Mouse (Mus musculus): ENCODE measurements around the gene Adipor1.
"Not testable (repeated sequence)": the region's sequence is repeated elsewhere in the genome, so short reads cannot be mapped to it uniquely, and the experiment has no call there.

Adipor1 gene

DNA sequence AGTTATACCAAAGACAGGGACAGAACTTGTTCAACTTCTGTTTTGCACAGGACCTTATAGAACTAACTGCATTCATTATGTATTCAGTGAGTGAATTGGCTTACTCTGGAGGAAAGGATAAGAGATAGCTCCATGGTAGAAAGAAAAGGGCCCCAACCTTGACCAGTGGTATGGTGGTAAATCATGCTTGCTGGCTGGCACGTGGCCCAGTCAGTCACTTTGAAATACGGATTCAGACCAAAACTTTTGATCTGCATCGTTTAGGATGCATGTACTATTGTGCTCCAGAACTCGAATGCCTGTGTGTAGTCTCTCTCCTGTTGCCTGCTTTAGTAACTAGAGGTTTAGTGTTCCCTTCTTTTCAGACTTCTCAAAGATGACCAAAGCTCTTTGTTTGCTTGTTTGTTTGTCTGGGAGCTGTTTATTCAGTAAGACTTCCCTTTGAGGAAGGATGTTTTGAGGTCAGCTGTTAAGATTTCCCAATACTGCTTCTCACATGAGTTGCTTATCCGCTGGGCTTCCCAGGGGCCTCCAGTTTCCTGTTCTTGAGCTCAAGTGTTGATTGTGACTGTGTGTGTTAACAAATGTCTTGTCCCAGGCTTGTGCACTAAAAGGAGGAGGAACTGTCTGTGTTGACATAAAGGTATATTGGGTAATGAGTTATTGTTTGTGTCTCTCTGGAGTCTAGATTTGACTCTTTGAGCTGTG, 4.7 kb downstream of the Adipor1 start:
- DNase-seq (ENCODE audit: low spot score), result no peak

DNA sequence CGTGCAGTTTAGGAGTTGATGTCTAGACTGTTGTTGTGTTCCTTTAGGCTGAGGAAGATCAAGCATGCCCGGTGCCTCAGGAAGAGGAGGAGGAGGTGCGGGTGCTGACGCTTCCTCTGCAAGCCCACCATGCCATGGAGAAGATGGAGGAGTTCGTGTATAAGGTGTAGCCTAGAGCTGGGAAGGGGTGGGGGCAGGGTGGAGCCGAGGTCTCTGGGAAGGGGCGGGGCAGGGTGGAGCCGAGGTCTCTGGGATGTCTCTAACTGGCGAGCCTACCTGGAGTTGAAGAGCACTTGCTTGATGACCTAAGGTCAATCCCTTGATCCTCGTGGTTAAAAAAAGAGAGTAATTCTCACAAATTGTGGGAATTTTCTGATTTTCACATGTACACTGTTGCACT, 8.7 kb downstream of the Adipor1 start:
- DNase-seq (ENCODE audit: low spot score), result no peak

DNA sequence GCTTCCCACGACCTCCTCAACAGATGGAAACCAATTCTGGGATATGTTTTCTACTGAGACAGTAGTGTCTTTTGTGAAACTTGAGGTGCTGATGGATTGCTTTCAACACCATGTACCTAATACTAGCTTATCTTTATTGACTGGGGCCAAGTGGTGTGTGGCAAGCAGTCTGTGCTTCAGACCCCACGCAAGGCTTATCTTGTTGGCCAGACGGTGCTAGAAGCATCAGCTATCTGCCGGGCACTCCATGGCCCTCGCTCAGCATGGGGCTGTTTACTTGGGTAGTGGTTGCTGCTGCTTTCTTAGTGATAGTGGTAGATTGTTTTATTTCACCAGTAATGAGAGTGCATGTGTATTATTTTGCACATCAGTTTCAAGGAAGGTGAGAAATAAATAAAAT, 11.1 kb downstream of the Adipor1 start:
- DNase-seq (ENCODE audit: low spot score), result no peak

DNA sequence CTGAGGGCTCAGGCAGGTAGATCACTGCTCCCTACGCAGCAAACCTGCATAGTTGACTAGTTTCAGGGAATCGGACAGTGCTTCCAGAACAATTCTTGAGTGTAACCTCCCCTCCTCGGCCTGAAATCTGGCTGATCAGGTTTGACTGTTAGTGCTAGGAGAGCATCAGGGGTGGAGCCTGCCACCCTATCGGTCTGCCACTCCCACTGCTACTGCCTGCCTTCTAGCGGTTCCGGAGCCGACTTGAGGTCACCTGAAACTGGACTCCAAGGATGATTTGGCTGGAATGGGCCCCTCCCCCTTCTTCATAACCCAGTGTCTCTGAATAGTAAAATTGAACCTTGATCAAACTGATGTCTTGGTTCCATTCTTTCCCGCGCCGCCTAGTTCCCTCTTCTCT, 17.8 kb downstream of the Adipor1 start:
- no peak for DNase-seq (ENCODE audit: low spot score)

DNA sequence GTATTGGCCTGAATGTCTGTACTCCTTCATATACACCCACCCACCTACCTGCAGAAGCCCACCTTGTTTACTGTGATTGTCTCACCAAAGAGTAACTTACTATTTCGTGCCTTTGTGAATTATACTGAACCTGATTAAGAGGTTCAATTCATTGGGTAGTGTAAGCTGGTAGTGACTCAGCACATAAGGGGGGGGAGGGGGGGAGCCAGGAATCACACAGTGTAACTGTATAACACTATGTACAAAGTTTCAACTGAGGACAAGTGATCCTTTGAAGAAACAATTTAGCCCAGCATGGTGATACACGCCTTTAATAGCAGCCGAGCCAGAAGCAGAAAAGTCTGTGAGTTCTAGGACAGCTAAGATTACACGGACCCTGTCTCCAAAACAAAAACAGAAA, 18.3 kb downstream of the Adipor1 start:
- no peak for DNase-seq (ENCODE audit: low spot score)

DNA sequence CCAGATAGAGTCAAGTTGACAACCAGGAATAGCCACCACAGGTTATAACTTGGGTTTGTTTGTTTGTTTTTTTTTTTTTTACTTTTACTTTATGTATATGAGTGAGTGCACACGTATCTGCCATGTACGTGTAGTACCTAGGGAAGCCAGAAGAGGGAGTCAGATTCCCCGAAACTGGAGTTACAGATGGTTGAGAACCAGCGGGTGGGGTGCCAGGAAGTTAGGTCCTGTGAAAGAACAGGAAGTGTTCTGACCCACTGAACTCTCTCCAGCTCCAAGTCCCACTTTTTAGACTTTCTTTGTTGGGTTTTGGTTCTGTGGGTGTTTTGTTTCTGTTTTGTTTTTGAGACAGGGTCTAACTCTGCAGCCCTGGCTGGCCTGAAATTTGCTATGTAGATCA, 20.2 kb downstream of the Adipor1 start:
- no peak for DNase-seq (ENCODE audit: low spot score)

DNA sequence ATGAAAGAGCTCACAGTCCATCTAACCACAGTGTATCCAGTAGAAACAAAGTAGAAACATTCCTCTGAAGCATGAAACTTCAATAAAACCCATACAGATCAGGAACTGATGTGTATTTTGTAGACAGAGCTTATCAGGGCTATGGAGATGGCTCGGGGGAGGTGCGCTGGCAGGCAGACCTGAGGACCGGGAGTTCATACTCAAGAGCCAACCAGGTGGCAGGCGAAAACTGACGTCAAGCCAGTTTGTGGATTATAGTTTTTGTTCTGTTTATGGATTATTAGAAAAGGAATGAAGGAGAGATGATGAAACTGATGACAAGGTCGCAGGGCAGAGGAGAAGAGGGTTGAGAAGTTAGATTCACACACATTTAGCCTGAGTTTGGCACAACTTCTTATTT, 25.3 kb downstream of the Adipor1 start:
- no peak for DNase-seq (ENCODE audit: low spot score)

DNA sequence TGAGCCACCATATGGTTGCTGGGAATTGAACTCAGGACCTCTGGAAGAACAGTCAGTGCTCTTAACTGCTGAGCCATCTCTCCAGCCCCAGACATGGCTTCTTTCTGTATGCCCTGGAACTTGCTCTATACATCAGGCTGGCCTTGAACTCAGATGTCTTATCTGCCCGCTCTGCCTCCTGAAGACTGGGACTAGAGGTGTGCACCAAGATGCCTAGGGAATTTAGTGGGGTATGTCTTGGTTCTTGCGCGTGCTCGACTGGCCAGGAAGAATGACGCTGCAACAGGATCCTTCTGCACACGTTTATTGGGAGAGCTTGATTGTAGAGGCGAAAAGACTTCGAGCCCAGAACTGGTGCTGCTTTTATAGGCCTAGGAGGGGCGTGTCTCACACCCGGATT, 26.6 kb downstream of the Adipor1 start:
- not testable (repeated sequence) for DNase-seq (ENCODE audit: low spot score)

DNA sequence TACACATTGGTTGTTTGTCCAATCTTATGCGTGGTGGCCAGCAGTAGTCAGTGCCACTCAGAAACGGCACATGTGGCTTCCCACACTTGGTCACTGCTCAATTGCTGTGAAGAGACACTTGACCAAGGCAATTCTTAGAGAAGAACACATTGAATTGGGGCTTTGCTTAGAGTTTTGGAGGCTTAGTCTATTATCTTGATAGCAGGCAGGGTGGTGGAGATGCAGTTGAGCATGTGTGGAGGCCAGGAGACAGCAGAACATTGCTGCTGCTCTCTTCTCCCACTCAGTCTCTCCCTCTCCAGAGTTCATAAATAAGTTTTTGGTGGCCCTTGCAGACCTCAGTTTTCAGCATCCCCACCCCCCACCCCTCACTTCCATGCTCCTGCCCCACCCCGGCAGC, 27.2 kb downstream of the Adipor1 start:
- DNase-seq (ENCODE audit: low spot score), result no peak

DNA sequence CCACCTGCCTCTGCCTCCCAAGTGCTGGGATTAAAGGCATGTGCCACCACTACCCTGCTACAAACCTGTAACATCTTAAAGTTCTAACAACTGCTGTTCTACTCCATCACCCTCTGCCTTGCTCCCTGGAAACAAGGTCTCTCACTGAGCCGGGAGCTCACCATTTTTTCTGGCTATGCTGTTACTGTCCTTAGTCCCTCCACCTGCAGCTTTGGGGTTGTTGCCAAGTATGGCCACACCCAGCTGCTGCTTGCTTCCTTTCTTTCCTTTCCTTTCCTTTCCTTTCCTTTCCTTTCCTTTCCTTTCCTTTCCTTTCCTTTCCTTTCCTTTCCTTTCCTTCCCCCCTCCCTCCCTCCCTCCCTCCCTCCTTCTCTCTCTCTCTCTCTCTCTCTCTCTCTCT, 28.1 kb downstream of the Adipor1 start:
- DNase-seq (ENCODE audit: low spot score), result not testable (repeated sequence)

DNA sequence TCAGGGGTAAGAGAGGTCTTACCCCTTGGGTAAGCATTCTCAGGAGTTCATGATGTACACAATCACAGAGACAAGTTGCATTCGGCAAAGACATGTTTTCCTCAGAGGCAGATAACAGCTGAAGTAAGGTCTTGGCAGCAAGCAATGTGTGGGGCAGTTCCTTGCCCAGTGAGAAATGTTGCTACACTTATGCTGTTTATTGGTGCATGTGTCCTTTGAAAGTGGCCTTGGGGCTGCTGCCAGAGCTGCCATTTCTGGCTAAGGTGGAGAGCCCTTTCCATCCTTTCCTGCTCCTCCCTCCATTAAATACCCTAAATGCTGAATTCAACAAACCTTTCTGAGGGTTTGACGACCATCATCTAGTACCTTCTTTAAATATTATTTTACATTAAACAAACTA, 30.2 kb downstream of the Adipor1 start:
- DNase-seq (ENCODE audit: low spot score), result no peak

DNA sequence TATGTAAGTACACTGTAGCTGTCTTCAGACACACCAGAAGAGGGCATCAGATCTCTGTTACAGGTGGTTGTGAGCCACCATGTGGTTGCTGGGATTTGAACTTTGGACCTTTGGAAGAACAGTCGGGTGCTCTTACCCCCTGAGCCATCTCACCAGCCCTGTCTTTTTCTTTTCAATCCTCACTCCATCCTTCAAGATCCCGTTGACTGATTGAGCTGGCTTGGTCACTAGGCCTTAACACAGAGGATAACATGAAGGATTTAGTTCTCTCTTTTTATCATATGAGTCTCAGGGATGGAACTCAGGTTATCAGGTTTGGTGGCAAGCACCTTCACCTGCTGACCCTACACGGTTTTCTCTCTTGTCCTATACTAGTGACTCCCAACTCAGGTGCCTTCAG, 33.4 kb downstream of the Adipor1 start:
- DNase-seq (ENCODE audit: low spot score), result not testable (repeated sequence)

DNA sequence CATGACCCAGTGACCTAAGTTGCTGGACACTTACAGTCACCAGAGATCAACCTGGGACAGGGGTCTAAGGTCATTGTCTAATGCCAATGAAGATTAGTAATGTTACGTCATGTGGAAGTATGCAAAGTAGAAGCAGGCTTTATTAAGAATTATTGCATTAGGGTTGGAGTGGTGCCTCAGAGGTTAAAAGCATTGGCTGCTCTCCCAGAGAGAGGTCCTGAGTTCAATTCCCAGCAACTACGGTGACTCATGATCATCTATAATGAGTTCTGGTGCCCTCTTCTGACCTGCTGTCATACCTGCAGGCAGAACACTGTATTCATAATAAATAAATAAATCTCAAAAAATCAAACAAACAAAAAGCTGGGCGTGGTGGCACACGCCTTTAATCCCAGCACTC, 35.0 kb downstream of the Adipor1 start:
- no peak for DNase-seq (ENCODE audit: low spot score)

DNA sequence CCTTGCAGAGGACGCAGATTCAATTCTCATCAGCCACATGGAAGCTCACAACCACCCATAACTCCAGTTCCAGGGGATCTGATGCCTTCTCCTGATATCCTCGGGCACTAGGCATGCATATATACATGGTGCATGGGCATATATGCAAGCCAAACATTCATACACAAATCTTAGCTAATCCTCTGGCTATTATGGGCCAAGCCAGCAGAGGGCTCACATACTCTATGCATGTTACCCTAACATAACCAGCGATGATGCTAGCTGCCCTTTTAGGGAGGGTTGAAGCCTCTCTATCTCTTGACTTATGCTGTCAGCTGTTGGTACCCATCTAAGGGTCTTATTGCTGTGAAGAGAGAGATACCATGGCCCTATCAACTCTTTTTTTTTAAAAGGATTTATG, 35.8 kb downstream of the Adipor1 start:
- peak; percentile 69 for DNase-seq (ENCODE audit: low spot score)

DNA sequence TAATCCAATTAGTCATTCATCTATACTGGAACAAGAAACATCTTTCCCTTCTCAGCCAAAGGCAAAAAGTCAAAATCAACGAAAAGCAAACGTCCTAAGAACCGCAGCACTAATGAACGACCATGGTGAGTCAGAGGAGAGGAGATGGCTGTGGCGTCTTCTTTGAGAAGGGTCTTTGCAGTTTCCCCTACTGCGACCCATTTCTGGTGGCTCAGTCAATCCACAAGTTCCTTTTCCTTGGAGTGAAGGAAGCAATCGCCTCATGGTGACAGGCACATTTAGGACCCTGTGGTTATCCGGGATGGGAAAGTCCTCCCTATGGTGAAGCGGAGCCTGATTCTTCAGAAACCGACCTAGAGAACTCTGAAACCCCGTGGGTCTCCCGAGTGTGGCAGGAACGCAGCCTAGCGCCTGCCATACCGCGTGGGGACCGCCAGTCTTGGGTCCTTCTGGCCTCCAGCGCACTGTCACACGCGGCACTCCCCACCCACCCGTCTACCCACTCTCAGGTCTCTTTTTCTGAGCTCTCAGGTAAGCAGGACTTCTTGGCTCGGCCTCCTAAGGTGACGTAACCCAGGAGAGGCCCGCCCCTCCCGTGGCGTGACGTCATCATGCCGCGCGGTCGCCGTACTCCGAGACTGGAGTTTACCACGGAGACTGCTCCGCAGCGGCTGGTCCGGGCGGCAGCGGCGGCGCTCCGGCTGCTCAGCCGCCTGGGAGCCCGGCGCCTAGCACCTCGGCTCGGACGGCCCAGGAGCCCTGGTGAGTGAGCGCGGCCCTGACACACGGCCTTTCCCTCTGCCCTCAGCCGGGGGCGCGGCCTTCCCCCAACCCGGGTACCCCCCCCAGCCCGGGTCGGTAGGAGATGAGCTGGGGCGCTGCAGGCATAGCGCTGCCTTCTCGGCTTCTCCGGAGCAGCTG, 40.0 kb downstream of the Adipor1 start, which contains the start of gene Klhl12:
Gene Klhl12 (plus strand): TSS at position 628 of the 921 bp plus-strand sequence.
- DNase-seq (ENCODE audit: low spot score), result peak; percentile 98

DNA sequence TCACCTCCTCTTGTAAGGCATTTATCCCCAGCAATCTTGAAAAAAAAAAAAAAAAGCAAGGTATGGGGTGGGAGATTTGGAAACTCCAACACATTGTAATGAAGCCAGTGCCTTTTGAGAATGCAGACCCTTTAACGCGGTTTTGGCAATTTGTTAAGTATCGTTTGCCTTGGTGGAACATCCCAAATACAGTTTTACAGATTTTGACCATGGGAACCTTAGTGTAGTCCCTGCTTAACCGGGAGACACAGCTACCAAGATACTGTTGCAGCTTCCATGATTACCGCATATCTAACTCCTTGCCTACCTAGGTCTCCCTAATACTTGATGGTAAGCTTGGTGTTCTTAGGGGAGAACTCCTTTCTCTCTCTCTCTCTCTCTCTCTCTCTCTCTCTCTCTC, 40.9 kb downstream of the Adipor1 start:
- no peak for DNase-seq (ENCODE audit: low spot score)

DNA sequence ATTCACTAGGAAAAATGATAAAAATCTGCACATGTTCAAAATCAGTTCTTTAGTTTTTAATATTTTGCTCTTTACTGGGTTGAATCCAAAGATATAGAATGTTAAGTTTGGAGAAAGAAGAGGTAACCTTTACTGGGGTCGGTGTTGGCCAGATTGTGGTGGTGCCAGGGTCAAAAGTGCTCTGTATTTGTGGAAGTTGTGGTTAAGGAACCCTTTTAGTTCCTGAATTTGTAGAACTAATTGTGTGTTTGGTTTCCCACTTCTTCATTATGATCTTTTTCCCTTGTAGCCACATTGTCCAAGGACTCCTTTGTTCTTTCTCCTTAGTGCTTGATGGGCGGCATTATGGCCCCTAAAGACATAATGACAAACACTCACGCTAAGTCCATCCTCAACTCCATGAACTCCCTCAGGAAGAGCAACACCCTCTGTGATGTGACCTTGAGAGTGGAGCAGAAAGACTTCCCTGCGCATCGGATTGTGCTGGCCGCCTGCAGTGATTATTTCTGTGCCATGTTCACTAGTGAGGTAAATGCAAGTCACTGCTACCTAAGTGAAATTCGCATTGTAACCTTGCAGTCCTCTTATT, 43.1 kb downstream of the Adipor1 start:
- no peak for DNase-seq (ENCODE audit: low spot score)

DNA sequence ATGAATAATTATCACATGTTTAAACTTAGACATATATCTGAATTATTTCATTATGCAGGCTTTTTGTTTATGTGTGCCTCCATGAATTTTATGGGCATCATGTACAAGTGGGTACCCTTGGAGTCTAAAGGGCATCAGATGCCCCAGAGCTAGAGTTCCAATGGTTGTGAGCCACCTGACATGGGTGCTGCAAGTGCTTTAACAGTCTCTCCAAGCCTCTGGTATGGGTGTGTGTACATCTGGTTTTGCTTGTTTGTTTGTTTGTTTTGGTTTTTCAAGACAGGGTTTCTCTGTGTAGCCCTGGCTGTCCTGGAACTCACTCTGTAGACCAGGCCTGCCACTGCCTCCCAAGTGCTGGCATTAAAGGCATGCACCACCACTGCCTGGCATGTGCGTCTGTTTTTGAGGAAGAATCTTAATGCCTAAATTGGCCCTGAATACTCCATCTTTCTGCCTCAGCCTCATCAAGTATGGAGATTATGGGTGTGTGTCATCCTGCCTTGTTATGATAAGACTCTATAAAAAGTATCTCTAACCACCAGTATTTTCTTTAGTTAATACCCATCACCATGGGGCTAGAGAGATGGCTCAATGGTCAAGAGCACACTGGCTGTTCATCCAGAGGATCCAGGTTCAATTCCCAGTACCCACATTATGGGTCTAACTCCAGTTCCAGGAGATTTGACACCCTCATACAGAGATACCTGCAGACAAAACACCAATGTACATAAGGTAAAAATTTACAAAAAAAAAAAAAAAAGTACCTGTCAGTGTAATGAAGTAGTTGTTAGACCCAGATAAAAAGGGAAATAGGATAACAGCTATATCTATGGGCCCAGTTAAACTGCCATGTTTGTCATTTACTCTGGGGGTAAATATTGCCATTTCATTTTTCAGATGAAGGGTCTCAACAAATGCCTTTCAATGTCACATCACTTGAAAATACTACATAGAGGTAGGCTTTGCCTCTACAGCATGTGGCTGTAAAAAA, 45.4 kb downstream of the Adipor1 start:
- no peak for DNase-seq (ENCODE audit: low spot score)
